Mouse (Mus musculus) brown adipose tissue, adult 24 weeks (tissue): ENCODE measurements around the gene Zfp950. TPM values are rescaled to one million over a fixed set of nuclear protein-coding genes. Genes with fewer than 3 reads are reported as not detected.

Experiments
- H3K27ac ChIP-seq: fragments of 200-500 bp; replicated peaks from 2 replicates; pipeline ENCODE4 v1.5.1; 2012; ENCODE audit warnings: low read depth, mild to moderate bottlenecking, low read length
- H3K4me1 ChIP-seq: fragments of 200-500 bp; 2 replicates; pipeline ENCODE4 v1.6.1; 2012; ENCODE audit warnings: low read length, mixed read lengths; ENCODE audit not compliant: control insufficient read depth, insufficient read depth, insufficient read length
- H3K4me3 ChIP-seq: fragments of 200-500 bp; 2 replicates; pipeline ENCODE4 v1.5.1; 2012; ENCODE audit warnings: low read depth, mild to moderate bottlenecking, low read length, moderate library complexity; ENCODE audit not compliant: insufficient read depth
- polyA plus RNA-seq: library from polyadenylated mRNA; stranded (reverse); fragments of >200 nt; gene quantifications from 2 replicates; pipeline ENCODE4 v1.2.4, GENCODE M21; 2012; ENCODE audit not compliant: missing spikeins, insufficient read depth, insufficient read length

Zfp950 gene
- polyA plus RNA-seq, 1 experiment: 23.0 TPM

- no peak overlapping the region for H3K4me3 ChIP-seq
- H3K4me1 ChIP-seq: peaks cover 3% of the 10 kb centered on the region; the same call in 1 of the 2 replicates
- peak overlapping the region; percentile 6; the same call in 1 of the 2 replicates for H3K27ac ChIP-seq
These were observed 56.3 kb downstream of the Zfp950 start for GRCm38 (mm10) chr19:61084149-61084940.

DNA sequence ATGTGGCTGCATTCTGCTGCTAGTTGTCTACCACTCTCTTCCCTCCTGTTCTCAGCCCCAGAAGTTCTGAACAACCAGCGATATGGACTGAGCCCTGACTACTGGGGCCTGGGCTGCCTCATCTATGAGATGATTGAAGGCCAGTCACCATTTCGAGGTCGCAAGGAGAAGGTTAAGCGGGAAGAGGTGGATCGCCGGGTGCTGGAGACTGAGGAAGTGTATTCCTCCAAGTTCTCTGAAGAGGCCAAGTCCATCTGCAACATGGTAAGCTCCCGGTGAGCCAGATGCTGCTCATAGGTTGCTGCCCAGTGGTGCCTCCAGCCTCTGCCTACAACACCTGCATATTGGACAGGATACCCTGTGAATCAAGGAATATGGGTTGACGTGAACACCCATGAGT, 57.6 kb downstream of the Zfp950 start:
- Histone ChIP-seq H3K27ac (no peak overlapping the region), H3K4me1 (peaks cover 3% of the 10 kb centered on the region; the same call in 1 of the 2 replicates), H3K4me3 (no peak overlapping the region)

DNA sequence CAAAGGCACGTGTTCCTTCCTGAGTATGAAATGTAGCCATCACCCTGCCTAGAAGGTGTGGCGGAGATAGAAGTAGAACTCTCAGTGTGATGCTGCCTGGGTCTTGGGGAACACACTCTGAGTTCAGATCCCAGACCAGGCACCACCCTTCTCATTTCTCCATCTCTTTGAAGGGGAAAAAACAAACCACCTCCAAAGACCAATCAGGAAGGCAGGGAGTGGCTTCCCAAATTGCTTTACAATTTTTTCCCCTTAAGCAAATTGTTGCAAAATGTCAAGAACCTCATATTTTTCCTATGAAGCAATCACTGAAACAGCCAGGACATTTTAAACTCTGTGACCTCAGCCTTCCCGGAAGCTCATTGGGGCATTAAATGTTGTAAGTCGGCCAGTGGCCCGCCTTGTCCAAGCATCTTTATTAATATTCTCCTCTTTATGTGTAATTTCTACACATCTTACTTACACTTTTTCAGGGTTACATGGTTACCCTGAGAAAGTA, 60.3 kb downstream of the Zfp950 start:
- Histone ChIP-seq H3K4me3 (no peak overlapping the region), H3K27ac (peak overlapping the region; percentile 79), H3K4me1 (peaks cover 3% of the 10 kb centered on the region; the same call in 1 of the 2 replicates)

DNA sequence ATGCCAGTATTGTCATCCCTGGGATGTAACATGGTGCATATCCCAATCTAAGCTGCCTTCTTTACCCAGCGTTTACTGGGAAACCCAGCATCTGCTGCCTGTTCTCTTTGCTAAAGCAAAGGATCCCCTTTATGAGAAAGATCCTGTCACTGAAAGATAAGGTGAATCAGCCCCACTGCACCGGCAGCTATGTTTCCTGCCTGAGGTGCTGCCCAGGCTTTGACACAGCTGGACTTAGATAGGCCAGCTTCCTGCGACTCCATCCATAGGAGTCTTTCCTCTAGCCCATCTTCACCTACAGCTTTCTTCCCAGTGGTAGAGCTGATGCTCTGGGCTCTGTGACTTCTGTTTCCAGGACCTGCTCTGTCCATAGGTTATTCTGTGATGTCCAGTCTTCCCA, 62.0 kb downstream of the Zfp950 start:
- H3K27ac ChIP-seq: no peak overlapping the region
- H3K4me3 ChIP-seq: no peak overlapping the region

DNA sequence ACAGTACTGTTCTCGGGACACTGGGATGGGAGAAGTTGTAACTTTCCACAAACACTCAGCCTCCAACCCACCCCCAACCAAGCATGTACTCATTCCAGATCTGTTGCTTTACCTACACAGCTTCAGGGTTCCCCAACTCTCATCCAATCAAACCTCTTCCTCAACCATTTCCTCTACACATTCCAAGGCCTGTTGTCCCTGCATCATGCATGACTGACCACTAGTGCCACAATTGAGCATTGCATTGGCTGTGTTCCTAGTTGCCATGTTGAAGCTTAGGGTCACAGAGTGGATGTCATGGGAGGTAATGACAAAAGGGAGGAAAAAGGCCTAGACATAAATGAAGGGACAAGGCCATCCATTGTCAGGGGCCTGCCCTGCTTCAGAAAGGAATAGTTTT, 75.6 kb downstream of the Zfp950 start:
- Histone ChIP-seq H3K4me1 (peaks cover 6% of the 10 kb centered on the region; the same call in 1 of the 2 replicates), H3K27ac (no peak overlapping the region; the same call in 1 of the 2 replicates), H3K4me3 (no peak overlapping the region)

More for the DNA sequence above, 62.0 kb downstream of the Zfp950 start:
- peaks cover 3% of the 10 kb centered on the region; the same call in 1 of the 2 replicates for H3K4me1 ChIP-seq

GRCm38 (mm10) chr19:61064386-61064785, 76.3 kb downstream of the Zfp950 start:
- H3K4me3 ChIP-seq: no peak overlapping the region
- peaks cover 6% of the 10 kb centered on the region; the same call in 1 of the 2 replicates for H3K4me1 ChIP-seq
- no peak overlapping the region for H3K27ac ChIP-seq

- H3K4me3 ChIP-seq: no peak overlapping the region
- peak overlapping the region; percentile 74 for H3K27ac ChIP-seq
- H3K4me1 ChIP-seq: peaks cover 15% of the 10 kb centered on the region
These were observed 83.1 kb downstream of the Zfp950 start for GRCm38 (mm10) chr19:61057581-61057980.

GRCm38 (mm10) chr19:61056783-61057410, 83.7 kb downstream of the Zfp950 start:
- Histone ChIP-seq H3K4me1 (peaks cover 18% of the 10 kb centered on the region), H3K4me3 (no peak overlapping the region), H3K27ac (peak overlapping the region; percentile 61)

DNA sequence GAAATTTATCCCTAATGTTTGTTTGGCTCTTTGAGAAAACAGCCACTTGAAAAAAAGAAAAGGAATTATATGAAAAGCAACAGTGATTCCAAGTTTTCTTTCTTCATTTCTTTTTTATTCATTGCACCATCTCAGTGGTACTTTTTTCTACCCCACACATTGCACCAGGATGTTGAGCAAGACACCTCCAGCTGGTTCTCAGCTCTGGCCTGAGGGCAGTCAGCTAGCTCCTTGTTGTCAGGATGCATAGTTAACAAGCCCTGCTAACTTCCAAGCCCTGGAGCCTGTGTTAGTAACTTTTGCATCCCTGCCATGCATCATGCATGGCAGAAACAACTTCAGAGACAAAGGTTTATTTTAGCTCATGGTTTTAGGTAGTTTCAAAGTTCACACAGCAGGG, 87.9 kb downstream of the Zfp950 start:
- H3K4me3 ChIP-seq: no peak overlapping the region
- peak overlapping the region; percentile 69 for H3K27ac ChIP-seq
- H3K4me1 ChIP-seq: peaks cover 28% of the 10 kb centered on the region

DNA sequence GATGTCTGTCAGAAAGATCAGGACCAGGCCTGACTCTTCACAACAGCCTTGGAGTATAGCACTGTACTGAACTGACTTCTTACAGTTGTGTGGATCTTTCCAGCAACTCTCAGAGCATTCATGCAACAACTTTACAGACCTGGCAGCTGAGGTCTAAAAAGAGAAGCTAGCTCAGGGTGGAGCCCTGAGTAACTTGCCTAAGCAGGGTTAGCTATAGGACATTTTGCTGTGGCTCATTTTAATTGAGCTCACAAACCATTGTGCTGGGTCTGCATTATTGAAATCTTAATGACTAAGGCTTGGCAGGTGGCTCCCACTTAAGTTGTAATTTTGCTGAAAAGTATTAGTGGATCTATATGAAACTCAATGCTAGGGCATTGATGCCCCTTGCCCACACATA, 88.6 kb downstream of the Zfp950 start:
- H3K4me1 ChIP-seq: peaks cover 23% of the 10 kb centered on the region

DNA sequence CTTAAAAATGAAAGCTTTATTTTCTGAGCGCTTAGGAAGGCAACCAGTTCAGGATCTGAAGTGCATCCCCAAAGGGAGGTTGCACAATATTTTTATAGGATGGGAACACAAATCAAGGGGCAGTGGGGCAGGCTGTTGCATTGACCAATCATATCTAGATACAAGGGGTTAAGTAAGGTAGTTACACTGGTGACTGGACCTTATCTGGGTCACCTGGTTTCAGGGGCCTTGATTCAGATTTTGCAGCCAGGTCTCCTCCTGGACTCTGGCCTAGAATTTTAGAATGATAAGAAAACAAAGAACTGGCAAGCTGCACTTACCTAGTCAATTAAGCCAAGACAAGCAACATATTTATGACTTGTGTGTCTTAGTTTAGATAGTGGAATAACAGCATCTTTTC, 89.5 kb downstream of the Zfp950 start:
- Histone ChIP-seq H3K4me1 (peaks cover 20% of the 10 kb centered on the region), H3K27ac (no peak overlapping the region), H3K4me3 (no peak overlapping the region)

More for the DNA sequence above, 88.6 kb downstream of the Zfp950 start:
- Histone ChIP-seq H3K4me3 (no peak overlapping the region), H3K27ac (peak overlapping the region; percentile 69)

- H3K27ac ChIP-seq: peak overlapping the region; percentile 74
These were observed 91.2 kb downstream of the Zfp950 start for GRCm38 (mm10) chr19:61049413-61049812.

DNA sequence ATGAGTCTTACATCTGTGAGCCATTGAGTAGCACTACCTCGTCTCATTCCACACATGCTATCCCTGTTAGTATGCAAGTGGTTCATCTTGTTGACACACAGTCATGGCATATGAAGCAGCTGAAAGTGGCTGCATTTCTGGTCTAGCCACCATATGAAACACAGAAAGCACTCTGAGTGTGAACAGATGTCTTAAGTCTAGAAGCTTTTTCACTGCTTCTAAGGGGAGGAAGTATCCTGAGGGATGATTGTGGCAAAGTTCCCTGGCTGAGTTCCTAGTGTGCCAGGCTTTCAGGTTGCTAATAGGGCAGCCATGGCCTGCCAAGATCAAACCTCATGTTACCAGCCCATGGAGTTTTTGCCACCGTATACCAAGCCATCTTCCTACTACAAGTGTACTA, 92.0 kb downstream of the Zfp950 start:
- no peak overlapping the region for H3K4me3 ChIP-seq
- H3K27ac ChIP-seq: peak overlapping the region; percentile 74; the same call in 1 of the 2 replicates
- peaks cover 20% of the 10 kb centered on the region for H3K4me1 ChIP-seq

More at GRCm38 (mm10) chr19:61049413-61049812, 91.2 kb downstream of the Zfp950 start:
- Histone ChIP-seq H3K4me1 (peaks cover 20% of the 10 kb centered on the region), H3K4me3 (no peak overlapping the region)

DNA sequence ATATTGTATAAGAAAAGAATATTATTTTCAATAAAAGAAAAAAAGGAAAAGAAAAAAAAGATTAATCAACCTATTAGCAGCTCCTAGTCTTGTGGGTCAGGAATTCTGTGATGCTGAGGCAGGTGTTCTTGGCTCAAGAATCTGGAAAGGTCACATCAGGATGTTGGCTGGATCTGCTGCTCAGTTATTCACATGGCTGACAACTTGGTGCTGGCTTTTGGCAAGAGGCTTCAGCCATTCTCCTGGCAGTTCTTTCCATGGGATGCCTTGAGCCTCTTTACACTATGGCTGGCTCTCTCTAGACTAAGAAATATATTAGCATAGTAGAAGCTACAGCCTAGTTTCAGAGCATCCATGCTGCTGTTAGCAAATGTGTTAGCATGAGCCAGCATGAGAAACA, 101.5 kb downstream of the Zfp950 start:
- Histone ChIP-seq H3K4me3 (no peak overlapping the region), H3K27ac (no peak overlapping the region), H3K4me1 (peaks cover 7% of the 10 kb centered on the region)

DNA sequence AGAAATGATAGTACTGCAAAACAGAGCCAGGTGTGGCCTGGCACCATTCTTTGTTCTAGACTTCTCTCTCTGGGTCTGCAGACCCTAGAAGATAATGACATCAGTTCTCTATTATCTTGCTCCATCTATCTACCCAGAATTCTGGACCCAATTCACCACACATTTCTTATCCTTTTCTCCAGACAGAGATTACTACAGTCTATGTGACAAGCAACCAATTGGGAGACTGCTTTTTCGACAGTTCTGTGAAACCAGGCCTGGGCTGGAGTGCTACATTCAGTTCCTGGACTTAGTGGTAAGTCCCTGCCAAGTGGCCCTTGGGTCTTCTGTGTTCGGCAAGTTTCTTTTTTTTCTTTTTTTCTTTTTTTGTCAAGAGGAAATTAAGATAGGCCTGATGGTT, 109.1 kb downstream of the Zfp950 start:
- Histone ChIP-seq H3K4me1 (peaks cover 6% of the 10 kb centered on the region), H3K4me3 (no peak overlapping the region), H3K27ac (no peak overlapping the region)
